Mouse (Mus musculus) spleen, adult 2 months (tissue): ENCODE measurements around the gene Gm9040.
"Not testable (repeated sequence)": the region's sequence is repeated elsewhere in the genome, so short reads cannot be mapped to it uniquely, and the experiment has no call there.

ENCODE experiments used
- CTCF ChIP-seq: fragments of 200-500 bp; IDR thresholded peaks from 2 replicates; pipeline ENCODE4 v1.5.1; 2011; ENCODE audit warnings: mild to moderate bottlenecking, inconsistent platforms; ENCODE audit not compliant: insufficient read depth, insufficient read length, insufficient replicate concordance; ENCODE audit errors: extremely low read depth
- POLR2A ChIP-seq: fragments of 200-500 bp; IDR thresholded peaks from 2 replicates; pipeline ENCODE4 v1.6.1; 2011; ENCODE audit warnings: low read depth, low read length, inconsistent platforms

GRCm38 (mm10) chr10:118278069-118278468, 48.7 kb downstream of the Gm9040 start:
- not testable (repeated sequence) for TF ChIP-seq POLR2A, CTCF
